Mouse (Mus musculus) forebrain, embryonic 14.5 days (tissue): ENCODE results near the gene 1700010I14Rik. TPM values are rescaled to one million over a fixed set of nuclear protein-coding genes. Genes with fewer than 3 reads are reported as not detected.

Experiments
- ATAC-seq: fragments of 200-750 bp; cut with Nextera tagmentation; 2 replicates; pipeline ENCODE4 v1.8.0; 2017; ENCODE audit warnings: mild to moderate bottlenecking, moderate library complexity
- DNase-seq: peaks from one replicate; pipeline ENCODE4 v3.0.0-alpha.2; 2015; ENCODE audit warnings: low spot score
- H3K27ac ChIP-seq: fragments of 300-500 bp; sonication (generic); 2 replicates; pipeline ENCODE4 v1.5.1; 2014; ENCODE audit warnings: low read depth, mild to moderate bottlenecking, control low read depth, low read length, moderate library complexity
- H3K27me3 ChIP-seq: fragments of 300-500 bp; sonication (generic); replicated peaks from 2 replicates; pipeline ENCODE4 v1.6.1; 2014; ENCODE audit warnings: low read length, control low read depth, mixed read lengths; ENCODE audit not compliant: control insufficient read depth, insufficient read depth
- H3K36me3 ChIP-seq: fragments of 300-500 bp; sonication (generic); 2 replicates; pipeline ENCODE4 v1.6.1; 2014; ENCODE audit warnings: low read length, control low read depth; ENCODE audit not compliant: control insufficient read depth, insufficient read depth
- H3K4me1 ChIP-seq: fragments of 300-500 bp; sonication (generic); 2 replicates; pipeline ENCODE4 v1.6.1; 2014; ENCODE audit warnings: antibody characterized with exemption, low read length, control low read depth; ENCODE audit not compliant: control insufficient read depth, insufficient read depth
- H3K4me2 ChIP-seq: fragments of 300-500 bp; sonication (generic); 2 replicates; pipeline ENCODE4 v1.6.1; 2014; ENCODE audit warnings: mild to moderate bottlenecking, control low read depth, low read length
- H3K4me3 ChIP-seq: fragments of 300-500 bp; sonication (generic); 2 replicates; pipeline ENCODE4 v1.5.1; 2014; ENCODE audit warnings: low read depth, low read length, control low read depth
- H3K9ac ChIP-seq: fragments of 300-500 bp; sonication (generic); 2 replicates; pipeline ENCODE4 v1.6.1; 2014; ENCODE audit warnings: mild to moderate bottlenecking, low read length, control low read depth, moderate library complexity
- H3K9me3 ChIP-seq: fragments of 300-500 bp; sonication (generic); replicated peaks from 2 replicates; pipeline ENCODE4 v1.6.1; 2016; ENCODE audit warnings: low read length, control low read depth, mixed read lengths; ENCODE audit not compliant: control insufficient read depth
- WGBS: fragments of 180-500 bp; shearing (Covaris S2); extraction: QIAGEN DNeasy Blood & Tissue Kit; methylation state at CpG from one replicate; pipeline ENCODE4 v1.1.7; 2014; 5-methylcytosine and 5-hydroxymethylcytosine counted together
- polyA plus RNA-seq: library from polyadenylated mRNA; unstranded; fragments of >200 nt; fragmentation: Nextera tagmentation; extraction: Ambion mirVana; gene quantifications from 2 replicates; pipeline ENCODE4 v1.2.1, GENCODE M21; 2014

The 1700010I14Rik gene
- polyA plus RNA-seq, 1 experiment from 2014 or later: 1.4 TPM

GRCm38 (mm10) chr17:9032362-9033044, 44.4 kb downstream of the 1700010I14Rik start:
- Histone ChIP-seq H3K9ac (no peak overlapping the region), H3K36me3 (no peaks in the 10 kb centered on the region), H3K4me3 (no peak overlapping the region), H3K9me3 (no peaks in the 10 kb centered on the region), H3K4me1 (peaks cover 9% of the 10 kb centered on the region; the same call in 1 of the 2 replicates), H3K27me3 (no peaks in the 10 kb centered on the region), H3K27ac (peak overlapping the region; percentile 35; the same call in 1 of the 2 replicates), H3K4me2 (peak overlapping the region; percentile 36; the same call in 1 of the 2 replicates)
- WGBS: 49% methylated on average over 6 of the region's 6 CpGs
- DNase-seq: peak; percentile 41
- ATAC-seq: peak; percentile 45

- Histone ChIP-seq H3K4me2 (no peak overlapping the region), H3K4me1 (peaks cover 9% of the 10 kb centered on the region; the same call in 1 of the 2 replicates), H3K9ac (no peak overlapping the region), H3K9me3 (no peaks in the 10 kb centered on the region), H3K36me3 (no peaks in the 10 kb centered on the region), H3K4me3 (no peak overlapping the region), H3K27me3 (no peaks in the 10 kb centered on the region), H3K27ac (no peak overlapping the region; the same call in 1 of the 2 replicates)
- 74% methylated on average over 5 of the region's 5 CpGs for WGBS
- DNase-seq (no peak), ATAC-seq (no peak)
These were observed 45.4 kb downstream of the 1700010I14Rik start for GRCm38 (mm10) chr17:9033511-9033910.

GRCm38 (mm10) chr17:9035561-9036348, 47.6 kb downstream of the 1700010I14Rik start:
- no peak for ATAC-seq
- H3K4me3 ChIP-seq: no peak overlapping the region
- 51% methylated on average over 8 of the region's 8 CpGs for WGBS
- DNase-seq: no peak
- no peak overlapping the region for H3K4me2 ChIP-seq
- no peak overlapping the region for H3K27ac ChIP-seq
- no peak overlapping the region for H3K9ac ChIP-seq
- H3K4me1 ChIP-seq: peaks cover 9% of the 10 kb centered on the region; the same call in 1 of the 2 replicates
- H3K36me3 ChIP-seq: no peaks in the 10 kb centered on the region
- no peaks in the 10 kb centered on the region for H3K9me3 ChIP-seq
- no peaks in the 10 kb centered on the region for H3K27me3 ChIP-seq

GRCm38 (mm10) chr17:9042723-9043122, 54.6 kb downstream of the 1700010I14Rik start:
- ATAC-seq: no peak
- Histone ChIP-seq H3K9me3 (no peaks in the 10 kb centered on the region), H3K4me3 (no peak overlapping the region), H3K4me2 (no peak overlapping the region), H3K36me3 (no peaks in the 10 kb centered on the region), H3K9ac (no peak overlapping the region), H3K27ac (no peak overlapping the region), H3K4me1 (no peaks in the 10 kb centered on the region), H3K27me3 (no peaks in the 10 kb centered on the region)
- DNase-seq: peak; percentile 46
- WGBS: 42% methylated on average over 2 of the region's 2 CpGs

GRCm38 (mm10) chr17:9052441-9052980, 64.4 kb downstream of the 1700010I14Rik start:
- H3K9me3 ChIP-seq: no peaks in the 10 kb centered on the region
- ATAC-seq: no peak
- no peaks in the 10 kb centered on the region for H3K4me1 ChIP-seq
- no peaks in the 10 kb centered on the region for H3K36me3 ChIP-seq
- no peak for DNase-seq
- H3K9ac ChIP-seq: no peak overlapping the region
- H3K27me3 ChIP-seq: no peaks in the 10 kb centered on the region
- H3K27ac ChIP-seq: no peak overlapping the region
- 28% methylated on average over 13 of the region's 13 CpGs for WGBS
- no peak overlapping the region for H3K4me2 ChIP-seq
- H3K4me3 ChIP-seq: no peak overlapping the region

- H3K27ac ChIP-seq: no peak overlapping the region
- H3K9me3 ChIP-seq: no peaks in the 10 kb centered on the region
- ATAC-seq (no peak), DNase-seq (no peak)
- no peak overlapping the region for H3K4me2 ChIP-seq
- no peak overlapping the region for H3K9ac ChIP-seq
- H3K36me3 ChIP-seq: no peaks in the 10 kb centered on the region
- no peak overlapping the region for H3K4me3 ChIP-seq
- 80% methylated on average over 8 of the region's 8 CpGs for WGBS
- no peaks in the 10 kb centered on the region for H3K4me1 ChIP-seq
- H3K27me3 ChIP-seq: no peaks in the 10 kb centered on the region
These were observed 71.3 kb downstream of the 1700010I14Rik start for GRCm38 (mm10) chr17:9059360-9059932.
